Mouse (Mus musculus): ENCODE results near the gene Hsd11b2.

DNA sequence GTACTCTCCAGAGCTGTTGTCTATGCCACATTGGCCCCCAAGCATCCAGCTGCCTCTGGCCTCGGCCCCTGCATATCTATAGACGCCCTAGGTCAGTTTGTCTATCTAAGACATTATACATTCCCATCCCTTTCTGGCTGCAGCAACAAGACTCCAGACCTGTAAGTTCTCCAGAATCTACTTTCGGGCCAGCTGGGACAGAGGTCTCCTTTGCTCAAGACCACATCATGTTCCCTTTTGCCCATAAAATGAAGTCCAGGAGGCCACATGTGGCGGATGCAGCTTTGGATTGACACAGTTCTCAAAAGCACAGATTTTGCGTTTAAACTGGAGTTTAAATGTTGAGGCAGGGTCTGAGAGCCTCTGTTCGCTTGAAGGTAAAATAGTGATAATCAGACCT lies 4.4 kb upstream of the Hsd11b2 start:
- no peak for TF ChIP-seq CTCF (IDR thresholded peaks at IDR 0.05; ENCODE audit: low read depth)
- TF ChIP-seq EP300 (optimal IDR thresholded peaks at IDR 0.05): no peak
